Mouse (Mus musculus): ENCODE measurements around the gene Fam71d.

The Fam71d gene

DNA sequence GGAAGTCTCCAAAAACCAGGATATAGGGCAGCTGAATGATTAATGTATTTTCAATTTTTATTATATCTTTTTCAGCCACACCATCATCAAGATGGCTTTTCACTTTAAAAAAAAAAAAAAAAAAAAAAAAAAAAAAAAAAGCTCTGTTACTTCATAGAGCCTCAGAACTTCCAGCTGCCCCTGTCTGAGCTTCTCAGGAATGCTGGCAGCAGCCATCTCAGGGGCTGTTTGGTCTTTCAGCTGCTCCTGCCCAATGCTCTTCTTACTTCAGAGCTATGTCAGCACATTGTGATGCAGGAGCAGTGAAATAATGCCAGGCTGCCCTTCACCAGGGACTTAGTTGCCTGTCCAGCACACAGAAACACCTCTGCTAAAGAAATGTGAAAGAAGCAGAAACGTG, at the start of gene Fam71d:
TSS of gene Fam71d (plus strand) at position 211 of the 400 bp plus-strand sequence.
- no peak for DNase-seq

DNA sequence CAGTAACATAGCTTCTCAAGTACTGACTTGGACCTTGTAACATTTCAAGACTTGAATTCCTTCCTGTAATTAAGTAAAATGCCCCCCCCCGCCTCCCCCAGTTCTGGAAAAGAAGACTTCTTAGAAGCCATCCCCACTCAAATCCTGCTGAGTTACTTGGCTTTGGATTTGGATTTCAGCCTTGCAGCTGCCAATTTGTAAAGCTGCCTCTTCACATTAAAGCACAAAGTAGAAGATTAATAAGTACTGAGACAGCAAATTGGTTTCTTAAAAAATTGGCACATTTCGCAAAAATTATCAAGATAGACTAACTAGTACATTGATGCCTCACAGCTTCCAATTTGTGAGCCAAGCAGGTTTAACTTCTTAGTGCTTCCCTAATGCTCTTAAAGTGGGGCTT, 47.6 kb upstream of the Fam71d start:
- no peak for DNase-seq

DNA sequence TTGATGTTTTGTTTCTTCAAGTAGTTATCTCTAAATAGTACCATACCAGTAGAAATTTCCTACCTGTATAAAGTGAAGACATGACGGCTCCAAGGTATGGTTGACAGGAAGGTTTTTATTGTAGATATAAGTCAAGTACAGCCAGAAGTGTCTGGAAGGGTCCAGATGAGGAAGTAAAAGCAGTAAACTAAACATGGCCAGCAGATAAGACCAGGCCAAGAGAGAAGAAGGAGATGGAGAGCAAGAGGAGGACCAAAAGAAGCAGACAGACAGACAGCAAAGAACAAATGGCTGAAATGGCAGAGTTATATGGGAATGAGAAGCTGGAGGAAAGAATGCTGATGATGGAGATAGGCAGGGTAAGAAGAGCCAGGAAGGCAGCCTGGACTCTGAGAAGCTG, 46.1 kb upstream of the Fam71d start:
- DNase-seq, result no peak

DNA sequence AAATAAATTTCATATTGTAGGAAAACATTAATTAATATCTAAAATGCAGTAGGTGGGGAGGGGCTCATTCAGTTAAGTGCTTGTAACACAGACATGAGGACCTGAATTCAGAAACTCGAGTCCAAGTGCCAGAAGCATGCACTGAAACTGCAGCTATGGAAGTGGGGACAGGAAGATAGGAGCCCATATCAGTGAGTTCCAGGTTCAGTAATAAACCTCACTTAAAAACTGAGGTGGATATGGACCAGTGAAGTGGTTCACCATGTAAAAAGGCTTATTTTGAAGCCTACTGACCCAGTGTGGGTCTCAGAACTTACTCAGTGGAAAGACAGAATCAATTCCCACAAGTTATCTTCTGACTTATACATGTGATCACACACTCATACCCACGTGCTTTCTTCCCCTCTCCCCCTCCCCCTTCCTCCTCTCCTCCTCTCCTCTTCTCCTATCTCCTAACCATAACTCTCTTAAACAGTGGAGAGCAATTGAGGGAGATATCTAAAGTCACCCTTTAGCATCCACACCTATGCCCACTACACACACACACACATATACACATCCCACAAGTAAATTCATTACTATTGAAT, 31.5 kb upstream of the Fam71d start:
- no peak for DNase-seq

DNA sequence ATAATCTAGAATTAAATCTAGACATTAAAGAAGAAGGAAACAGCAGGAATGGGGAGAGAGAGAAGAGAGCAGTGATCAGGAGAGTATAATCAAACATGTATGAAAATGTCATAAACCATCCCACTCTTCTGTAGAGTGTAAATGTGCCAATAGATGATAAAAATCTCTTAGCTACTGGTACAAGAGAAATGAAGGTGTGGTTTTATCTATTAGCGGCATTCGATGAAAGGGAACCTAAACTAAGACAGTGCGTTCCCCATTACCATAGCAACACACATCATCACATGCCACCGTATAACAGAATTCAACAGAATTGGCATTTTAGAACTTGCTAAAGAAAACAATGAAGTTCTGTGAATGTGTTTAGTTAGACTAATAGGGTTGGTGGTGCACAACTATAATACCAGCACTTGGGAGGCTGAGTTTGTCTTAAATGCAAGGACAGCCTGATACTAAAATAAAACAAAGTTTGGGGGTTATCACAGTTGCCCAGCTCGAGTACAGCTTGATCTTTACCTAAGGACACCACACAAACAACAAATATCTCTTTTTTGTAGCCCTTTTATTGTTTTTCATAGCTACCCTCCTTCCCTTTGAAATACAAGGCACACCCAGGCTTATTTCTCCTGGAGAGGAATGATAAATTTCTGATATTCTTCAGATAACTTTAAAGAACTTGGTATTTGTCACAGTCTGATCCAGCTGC, 13.1 kb upstream of the Fam71d start:
- DNase-seq, result no peak

DNA sequence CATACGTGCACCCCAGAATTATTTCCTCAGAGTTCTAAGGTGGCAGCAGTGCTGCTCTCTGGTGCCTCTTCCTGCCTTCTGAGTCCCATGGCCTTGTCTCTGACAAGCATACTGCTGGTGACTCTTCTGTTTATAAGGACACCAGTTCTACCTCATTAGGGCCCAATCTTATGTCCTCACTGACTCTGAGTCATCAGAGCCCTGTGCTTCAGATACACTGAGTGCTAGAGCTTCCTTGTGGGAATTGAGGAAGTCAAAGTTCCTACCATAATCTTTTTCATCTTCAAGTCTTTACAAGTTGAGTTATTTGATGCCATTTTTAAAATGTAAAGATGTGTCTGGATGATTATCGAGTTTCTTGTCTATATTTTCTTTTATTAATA, 12.5 kb upstream of the Fam71d start:
- no peak for DNase-seq

DNA sequence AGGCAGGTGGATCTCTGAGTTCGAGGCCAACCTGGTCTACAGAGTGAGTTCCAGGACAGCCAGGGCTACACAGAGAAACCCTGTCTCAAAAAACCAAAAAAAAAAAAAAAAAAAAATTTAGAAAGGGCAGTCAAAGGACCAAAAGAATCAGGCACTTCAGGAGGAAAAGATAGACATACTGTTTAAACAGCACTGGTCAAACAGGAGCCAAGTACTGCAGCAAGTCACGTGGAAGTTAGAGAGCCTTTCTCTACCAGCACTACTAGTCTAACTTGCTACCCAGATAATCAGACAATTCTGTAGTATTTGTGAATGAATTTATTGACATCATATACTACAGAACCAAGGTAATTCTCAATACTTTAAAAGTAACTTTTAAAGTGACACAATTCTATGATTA, 10.3 kb upstream of the Fam71d start:
- peak; percentile 21 for DNase-seq

DNA sequence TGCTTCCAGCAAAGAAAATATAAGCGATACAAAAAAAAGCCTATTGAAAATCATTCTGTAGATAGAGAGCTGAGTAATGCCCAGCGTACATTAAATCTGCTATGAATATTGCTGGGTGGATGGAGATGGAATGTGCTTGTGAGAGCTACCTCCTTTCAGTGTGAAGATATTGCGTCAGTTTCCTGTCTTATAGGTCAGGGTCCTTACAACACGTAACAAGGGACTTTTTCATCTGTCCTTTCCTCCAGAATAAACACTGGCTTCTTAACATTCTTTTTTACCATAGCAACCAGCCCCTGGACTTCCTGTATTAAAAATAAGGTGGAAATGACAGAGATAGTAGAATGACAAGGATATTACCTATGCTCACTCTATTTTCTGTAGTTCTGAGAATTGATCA, 9.1 kb upstream of the Fam71d start:
- no peak for DNase-seq

DNA sequence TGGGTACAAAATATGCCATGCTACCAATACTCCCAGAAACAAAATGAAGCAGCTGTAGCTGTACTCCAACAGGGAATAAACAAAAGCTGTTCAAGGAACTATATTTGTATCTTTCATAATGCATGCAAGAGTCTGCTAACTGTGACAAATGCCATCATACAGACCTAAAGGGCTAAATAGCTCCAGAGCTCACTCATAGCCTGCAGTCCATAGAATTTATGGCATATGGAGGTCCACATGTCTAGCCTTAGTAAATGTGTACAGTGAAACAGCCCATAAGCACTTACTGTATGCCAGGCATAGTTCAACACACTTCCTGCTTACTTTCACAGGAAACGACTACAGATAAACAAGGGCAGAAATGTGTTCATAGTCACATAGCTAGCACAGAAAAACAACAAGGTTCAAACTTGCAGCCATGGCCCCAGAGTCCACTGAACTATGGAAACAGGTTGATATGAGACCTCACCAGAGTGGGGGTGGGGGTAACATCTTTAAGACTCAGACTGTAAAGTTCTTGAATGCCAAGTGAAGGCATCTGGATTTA, 5.6 kb upstream of the Fam71d start:
- no peak for DNase-seq

DNA sequence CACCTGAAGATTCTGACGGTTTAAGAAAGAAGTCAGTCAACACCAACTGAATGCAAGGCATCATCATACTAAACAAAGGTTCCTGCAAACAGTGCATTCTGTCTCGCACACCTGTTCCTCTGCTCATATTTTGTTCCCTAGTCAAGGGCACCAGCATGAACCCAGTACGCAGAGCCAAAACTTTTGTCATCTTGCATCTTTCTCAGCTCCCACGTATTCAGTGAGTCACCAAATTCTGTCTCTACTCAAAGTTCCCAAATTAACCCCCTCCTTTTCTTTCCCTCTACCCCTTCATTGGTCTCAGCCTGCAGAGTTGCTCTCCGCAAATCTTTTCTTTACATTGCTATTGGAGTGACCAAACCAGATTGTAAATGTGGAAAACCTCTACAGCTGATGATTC, 2.5 kb upstream of the Fam71d start:
- no peak for DNase-seq

DNA sequence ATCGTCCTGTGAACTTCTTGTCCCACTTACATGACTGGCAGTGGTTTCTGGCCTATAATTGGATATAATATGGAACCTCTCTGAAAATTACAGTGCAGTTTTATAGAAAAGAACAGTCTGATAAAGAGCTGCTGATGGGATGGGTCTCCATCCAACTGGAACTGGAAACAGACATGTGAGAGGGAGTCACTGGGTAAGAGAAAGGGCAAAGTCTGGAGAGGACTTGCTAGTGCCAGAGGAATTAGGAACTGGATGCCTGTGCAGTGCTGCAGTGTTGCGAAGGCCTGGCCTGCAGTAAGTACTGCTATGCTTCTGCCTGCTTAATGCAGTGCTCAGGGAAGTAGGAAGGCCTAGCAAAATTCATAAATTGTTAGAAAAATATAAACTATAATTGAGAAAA, 1.9 kb downstream of the Fam71d start:
- no peak for DNase-seq

DNA sequence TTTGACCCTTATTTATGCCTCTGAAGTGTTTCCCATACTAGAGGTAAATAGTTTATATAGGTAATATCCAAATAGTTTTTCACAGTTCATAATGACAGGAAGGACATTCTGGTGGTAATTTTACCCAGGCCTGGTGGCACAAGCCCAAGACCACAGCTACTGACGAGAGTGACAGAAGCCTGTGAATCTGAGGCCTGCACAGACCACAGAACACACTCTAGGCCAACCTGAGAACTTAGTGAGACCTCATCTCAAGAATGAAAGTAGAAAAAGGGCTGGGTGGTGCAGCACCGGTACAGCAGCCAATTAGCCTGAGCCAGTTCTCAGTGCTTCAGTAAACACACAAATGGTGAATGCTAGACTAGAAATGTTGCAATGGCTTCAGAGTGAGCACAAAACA, 26.4 kb downstream of the Fam71d start:
- no peak for DNase-seq

DNA sequence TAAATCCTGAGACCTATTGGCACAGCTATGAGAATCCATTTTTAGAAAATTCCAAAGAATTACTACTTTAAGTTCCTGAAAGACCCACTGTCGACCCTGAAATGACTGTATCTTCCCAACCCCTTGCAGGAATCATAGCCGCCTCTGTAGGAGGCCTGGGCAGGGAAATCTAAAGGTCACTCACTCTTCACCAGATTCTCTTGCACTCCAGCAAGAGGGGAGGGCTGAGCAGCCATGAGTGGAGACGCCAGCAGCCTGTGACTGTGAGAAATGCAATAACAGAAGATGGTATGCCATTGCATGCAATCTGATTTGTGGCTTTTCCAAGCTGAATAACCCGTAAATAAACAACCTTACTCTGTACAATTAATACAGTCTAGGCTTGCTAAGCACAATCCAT, 36.4 kb downstream of the Fam71d start:
- no peak for DNase-seq

DNA sequence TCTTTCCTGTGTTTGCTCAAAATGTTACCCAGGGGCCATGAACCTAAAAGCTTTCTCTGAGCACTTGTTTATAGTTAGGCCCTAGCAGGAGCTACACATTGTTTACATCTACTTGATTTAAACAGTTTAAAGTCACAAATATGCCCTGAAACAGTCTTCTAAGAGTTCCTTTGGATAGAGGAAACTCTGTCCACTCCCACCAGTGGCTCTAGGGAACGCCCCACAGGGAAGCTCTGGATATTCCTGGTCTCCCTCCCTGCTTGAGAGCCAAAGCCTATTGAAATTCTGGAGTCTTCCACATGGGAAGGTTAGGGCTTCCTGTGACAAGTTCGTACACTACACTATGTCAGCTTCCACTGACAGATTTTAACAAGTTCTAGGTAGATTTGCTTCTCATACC, 48.3 kb downstream of the Fam71d start:
- no peak for DNase-seq

DNA sequence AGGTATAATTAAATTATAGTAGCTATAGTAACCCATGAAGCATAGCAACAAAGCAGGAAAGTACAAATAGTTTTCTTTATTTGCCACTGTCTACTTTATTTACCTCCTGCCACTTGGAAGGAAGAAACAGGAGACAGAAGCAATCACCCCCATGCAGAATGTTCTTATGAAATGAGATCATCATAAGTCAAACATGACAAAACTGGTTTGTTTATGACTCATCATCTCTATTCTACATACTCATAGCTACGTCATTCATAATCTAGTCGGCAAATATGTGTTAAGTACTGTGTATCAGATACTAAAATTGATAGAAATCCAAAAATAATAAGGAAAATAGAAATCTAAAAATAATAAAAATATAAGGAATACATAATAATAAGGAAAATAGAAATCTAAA, 49.0 kb downstream of the Fam71d start:
- no peak for DNase-seq

DNA sequence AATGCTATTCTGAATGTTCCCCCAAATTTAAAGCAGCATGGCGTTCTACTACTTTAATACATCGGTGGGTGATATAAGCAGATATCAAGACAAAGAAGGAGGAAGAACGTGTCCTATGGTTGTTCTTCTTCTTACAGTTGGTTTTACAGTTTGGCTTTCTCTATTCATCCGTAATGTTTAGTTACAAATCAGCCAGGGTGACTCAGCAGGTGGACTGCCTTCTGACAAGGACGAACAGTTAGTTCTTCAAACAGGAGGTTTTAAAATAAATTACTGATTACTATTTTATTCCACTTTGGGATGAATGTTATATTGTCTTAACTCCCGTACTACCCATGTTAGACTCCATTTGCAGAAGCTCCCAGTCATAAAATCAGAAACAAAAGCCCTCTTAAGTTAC, 54.9 kb downstream of the Fam71d start:
- DNase-seq, result no peak

DNA sequence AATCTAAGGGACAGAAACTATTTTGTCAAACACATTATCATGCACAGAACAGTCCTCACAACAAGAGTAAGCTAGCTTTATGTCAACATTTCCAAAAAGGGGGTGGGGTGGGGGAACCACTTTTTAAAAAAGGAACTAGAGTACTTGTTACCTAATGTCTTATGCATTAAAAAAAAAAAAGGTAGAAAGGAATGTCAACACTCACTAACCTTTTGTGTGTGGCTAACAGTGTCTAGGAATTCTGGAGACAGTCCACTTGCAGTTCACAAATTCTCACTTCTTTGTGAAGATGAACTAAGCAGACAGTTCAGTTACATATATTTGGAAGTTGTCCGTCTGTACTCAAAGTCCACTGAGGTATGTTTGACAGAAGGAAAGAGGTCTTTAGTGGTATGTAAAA, 56.1 kb downstream of the Fam71d start:
- DNase-seq, result no peak

DNA sequence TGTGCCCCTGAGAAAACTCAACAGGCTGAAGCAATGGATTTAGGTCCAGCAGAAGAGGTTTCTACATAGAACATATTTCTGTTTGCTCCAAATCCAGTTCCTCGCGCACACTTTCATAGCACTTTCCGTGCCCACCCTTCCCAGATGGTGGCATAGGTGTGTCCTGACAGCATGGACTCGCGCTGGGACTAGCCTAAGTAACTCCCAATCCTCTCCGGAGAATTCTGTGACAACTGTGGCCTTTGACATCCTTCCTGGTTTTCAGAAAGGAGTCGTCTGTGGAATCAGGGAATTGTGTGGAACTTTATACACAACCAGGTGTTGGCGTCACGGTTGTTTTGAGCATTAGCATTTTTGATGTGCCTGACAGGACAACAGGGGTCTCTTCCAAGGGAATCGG, 56.8 kb downstream of the Fam71d start:
- DNase-seq, result peak; percentile 19

DNA sequence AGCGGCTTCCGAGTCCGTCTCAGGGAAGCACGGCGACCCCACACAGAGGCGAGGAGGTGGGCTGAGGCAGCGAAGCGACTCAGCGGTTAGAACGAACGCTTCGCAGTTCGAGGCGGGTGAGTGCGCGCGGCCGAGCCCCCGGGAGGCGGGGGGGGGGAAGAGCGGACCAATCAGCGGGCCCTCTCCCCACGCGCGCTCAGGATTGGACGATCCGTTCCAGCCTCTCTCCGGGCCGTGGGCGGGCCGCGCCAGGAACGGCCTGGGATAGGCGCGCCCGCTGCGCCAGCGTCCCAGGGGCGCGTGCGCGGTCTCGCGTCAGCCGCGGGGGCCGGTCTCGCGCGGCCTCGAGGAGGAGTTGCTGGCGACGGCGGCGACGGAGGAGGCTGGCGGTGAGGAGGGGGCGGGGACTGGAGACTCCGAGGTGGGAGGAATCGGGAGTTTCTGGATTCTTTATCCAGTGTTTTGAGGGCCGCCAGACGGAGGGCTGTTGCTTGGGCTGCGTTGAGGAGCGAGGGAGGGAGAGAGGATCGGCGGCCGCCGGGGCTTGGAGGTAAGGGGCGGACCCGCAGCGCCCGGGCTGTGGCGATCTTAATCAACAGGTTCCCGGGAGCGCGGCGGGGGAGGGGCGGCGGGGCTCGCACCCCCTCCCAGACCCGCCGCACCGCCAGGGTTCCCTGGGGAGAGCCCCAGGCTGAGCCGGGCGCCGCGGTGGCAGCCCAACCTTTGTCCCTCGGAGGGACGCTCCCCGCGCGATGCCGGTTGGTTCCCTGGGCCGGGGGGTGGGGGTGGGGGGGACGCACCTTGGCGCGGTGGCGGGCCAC, 57.4 kb downstream of the Fam71d start, which contains the start of gene Mpp5:
TSS of gene Mpp5 (plus strand) at position 351 of the 821 bp plus-strand sequence.
- DNase-seq, result peak; percentile 97

DNA sequence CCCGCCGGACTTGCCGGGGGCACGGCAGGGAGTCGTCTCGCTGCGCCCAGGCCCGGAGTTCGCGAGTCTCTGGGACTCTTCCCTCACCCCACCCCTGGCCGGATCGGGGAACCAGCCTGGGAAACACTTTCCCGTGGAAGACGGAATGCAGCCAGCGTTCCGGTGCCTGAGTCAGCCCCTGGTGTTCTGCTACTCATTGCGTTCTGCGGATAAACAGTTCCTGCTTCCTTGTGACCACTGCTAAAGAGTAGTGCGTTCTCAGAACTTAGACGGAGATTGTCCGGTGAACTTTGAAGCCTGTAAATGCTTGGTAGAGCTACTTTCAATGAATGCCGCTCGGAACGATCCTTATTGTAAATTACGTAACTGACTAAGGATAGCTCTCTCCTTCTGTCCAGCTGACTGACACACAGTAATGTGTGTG, 58.1 kb downstream of the Fam71d start:
- peak; percentile 71 for DNase-seq

DNA sequence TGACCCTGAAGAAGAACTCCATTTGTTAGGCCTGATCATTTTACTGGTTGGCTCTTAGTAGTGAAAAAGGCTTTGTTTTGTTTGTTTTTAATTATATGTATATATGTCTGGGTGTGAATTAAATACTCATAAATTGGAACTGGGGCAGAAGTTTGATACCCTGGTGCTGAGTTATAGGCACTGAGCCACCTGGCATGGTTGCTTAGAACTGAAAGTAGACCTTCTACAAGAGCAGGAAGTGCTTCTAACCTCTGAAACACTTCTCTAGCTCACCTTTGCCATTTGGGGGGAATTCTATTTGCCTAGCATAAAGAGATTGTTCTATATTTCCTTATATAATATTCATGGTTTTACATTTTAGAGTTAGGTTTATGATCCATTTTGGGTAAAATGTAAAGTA, 70.6 kb downstream of the Fam71d start:
- DNase-seq, result no peak

DNA sequence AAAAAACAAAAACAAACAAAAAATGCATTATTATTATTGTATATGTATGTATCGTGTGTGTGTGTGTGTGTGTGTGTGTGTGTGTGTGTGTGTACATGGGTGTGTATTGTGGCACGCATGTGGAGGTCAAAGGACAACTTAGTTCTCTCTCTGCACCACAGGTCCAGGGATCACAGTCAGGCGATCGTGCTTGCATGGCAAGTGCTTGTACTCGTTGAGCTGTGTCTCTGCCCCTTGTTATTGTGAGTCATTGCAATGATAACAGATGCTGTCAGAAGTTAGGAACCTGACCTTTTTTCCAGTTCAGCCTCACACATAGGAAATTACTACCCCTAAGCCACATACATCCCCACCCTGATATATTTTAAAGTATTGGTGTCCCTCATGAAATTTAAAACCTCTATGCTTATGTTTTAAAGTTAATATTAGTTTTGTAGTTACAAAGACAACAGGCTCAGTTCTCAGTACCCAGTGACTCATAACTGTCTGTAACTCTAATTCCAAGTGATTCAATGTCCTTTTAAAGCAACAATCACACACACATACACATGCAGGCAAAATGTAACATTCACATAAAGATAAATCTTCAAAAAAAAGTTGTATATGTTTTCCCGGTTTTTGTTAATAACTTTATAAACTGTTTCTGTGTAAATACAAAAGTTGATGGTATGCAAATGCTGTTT, 77.8 kb downstream of the Fam71d start:
- DNase-seq, result no peak

DNA sequence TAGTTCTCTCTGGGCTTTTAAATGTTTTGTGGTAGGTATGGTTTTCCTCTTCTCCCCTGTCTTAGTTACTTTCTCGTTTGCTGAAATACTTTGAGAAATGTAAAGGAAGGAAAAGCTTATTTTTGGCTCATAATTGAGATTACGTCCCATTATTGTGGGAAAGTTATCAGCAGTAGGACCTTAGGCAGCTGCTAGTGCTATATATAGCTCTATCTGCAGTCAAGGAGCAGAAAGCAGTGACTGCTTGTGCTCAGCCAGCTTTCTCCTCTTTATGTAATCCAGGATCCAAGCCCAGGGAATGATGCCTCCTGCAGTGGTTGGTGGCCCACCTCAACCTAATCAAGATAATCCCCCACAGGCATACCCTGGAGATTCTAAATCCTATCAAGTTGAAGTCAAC, 81.9 kb downstream of the Fam71d start:
- DNase-seq, result no peak

Measured in lung, postnatal 36 days (tissue).